ENCODE assay signal across 19 mouse cellular contexts in the genomic region with DNA sequence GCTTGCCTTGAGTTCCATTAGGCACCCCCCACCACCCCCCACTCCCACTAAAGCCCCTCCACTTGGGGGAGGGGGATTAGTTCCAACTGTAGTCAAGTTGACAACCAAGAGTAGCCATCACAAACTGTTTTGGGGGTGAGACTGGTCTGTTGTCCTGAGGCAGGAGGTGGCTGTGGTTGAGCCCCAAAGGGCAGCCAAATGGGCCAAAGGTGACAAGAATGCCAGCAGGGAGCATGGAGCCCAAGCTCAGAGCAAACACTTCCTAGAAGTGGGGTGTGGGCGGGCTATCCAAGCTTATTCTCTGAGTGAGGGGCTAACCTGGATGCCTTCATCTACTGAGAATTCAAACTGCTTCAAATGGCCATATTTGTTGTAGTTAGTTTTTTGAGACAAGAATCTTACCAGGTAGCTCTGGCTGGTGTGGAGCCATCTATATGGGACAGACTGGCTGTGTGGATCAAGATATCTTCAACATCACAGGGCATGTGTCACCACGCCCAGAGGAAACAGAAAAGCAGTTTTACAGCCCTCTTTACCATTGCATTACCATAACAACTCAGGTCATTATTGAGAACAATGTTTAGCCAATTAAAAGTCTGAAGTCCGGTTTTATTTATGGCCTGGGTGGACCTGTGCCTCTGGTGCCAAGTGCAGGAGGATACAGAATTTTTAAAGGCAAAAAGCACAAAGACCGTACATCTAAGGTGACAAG. TPM values are rescaled to one million over a fixed set of nuclear protein-coding genes. Genes with fewer than 3 reads are reported as not detected.
DNase-seq lines count a peak whose midpoint lies in the region; ATAC-seq and TF ChIP-seq lines count a peak whose summit lies in the region.
"Had no signal": no experiment of that assay in that cellular context is flagged by ENCODE, and none has a peak within 500 bp of the region (broad histone marks: within the 10 kb centered on the region; RNA-seq: fewer than 3 reads in every experiment).

No protein-coding gene starts in this region.

- peaks cover 11% of the 10 kb centered on the region for H3K4me1 ChIP-seq in liver, adult 2 months (ENCODE audit: control insufficient read depth, insufficient read depth, low read length)

- 34% methylated on average over 4 of the region's 4 CpGs for WGBS in liver, adult 2 months

- peak; percentile 70 for ATAC-seq in megakaryocyte progenitor cell, adult 5-6 weeks (replicated peaks; ENCODE audit: poor library complexity)
- ATAC-seq: forebrain, embryonic 16.5 days; Patski had no signal

- no peaks in the 10 kb centered on the region for H3K27me3 ChIP-seq in liver, adult 2 months (ENCODE audit: control insufficient read depth, insufficient read depth, low read length)
- H3K27me3 ChIP-seq: CH12.LX; heart, embryonic 15.5 days; limb, embryonic 13.5 days; Patski had no signal

- H3K79me2 ChIP-seq in liver, adult 2 months (ENCODE audit: control insufficient read depth, insufficient read depth, low read length): no peaks in the 10 kb centered on the region

- H3K36me3 ChIP-seq in liver, adult 2 months (ENCODE audit: control insufficient read depth, insufficient read depth, low read length): peaks cover 11% of the 10 kb centered on the region; the same call in 1 of the 2 replicates

- H3K27ac ChIP-seq in liver, adult 2 months (replicated peaks; ENCODE audit: insufficient read depth, low read depth, low read length): peak overlapping the region; percentile 41
- H3K27ac ChIP-seq: embryonic facial prominence, embryonic 10.5 days; gastrocnemius, adult 2 months; heart, adult 2 months; heart, embryonic 15.5 days; limb, embryonic 13.5 days had no signal

- H3K9ac ChIP-seq in liver, adult 2 months (ENCODE audit: low read depth, low read length): no peak overlapping the region
- H3K9ac ChIP-seq: heart, embryonic 15.5 days; limb, embryonic 13.5 days had no signal

- no peak overlapping the region for H3K4me3 ChIP-seq in liver, adult 2 months (ENCODE audit: insufficient read depth, low read depth, low read length)
- H3K4me3 ChIP-seq: embryonic facial prominence, embryonic 10.5 days; gastrocnemius, adult 2 months; heart, adult 2 months; heart, embryonic 15.5 days; limb, embryonic 13.5 days had no signal

- DNase-seq in heart, adult 11 months: peak; percentile 88
- no peak for DNase-seq in heart, adult 18-20 months
- peak; percentile 47 for DNase-seq in c-Kit-positive CD71-positive TER-119-negative erythroid progenitor cells, embryonic 14.5 days (ENCODE audit: low read depth)
- DNase-seq in liver, adult 2 months (ENCODE audit: extremely low read depth, low read depth, low spot score): peak; percentile 60
- DNase-seq in testis, postnatal 10 days (ENCODE audit: low spot score): no peak
- DNase-seq in right cerebral cortex, postnatal 36 days (ENCODE audit: low spot score in 2 of 2): no peak
- no peak for DNase-seq in thymus, postnatal 0 days (ENCODE audit: low spot score)
- DNase-seq: cerebellum, adult 18-20 months; gastrocnemius, adult 2 months; heart, adult 2 months; kidney, adult 18-20 months; lung, postnatal 10 days had no signal

- no peak for TF ChIP-seq POLR2A in liver, adult 2 months (IDR thresholded peaks at IDR 0.05; ENCODE audit: extremely low read depth, insufficient read depth, low read length)

- no peak for TF ChIP-seq CTCF in liver, adult 2 months (IDR thresholded peaks at IDR 0.05; ENCODE audit: low read depth, low read length)

RNA-seq across cellular contexts. Expression of a gene that starts 17.9 kb away (rescaled TPM):
- 100 to 1,000 TPM; 121 to 129 TPM for total RNA-seq in heart, adult 18-20 months (2021)
- total RNA-seq in liver, adult 2 months (2014; rRNA removed): 8.2 and 10.4 TPM in 2 replicates
- 7.3 TPM in 2 replicates for polyA plus RNA-seq in liver, adult 2 months (2012; rRNA removed)
- 17.4 and 20.3 TPM in 2 replicates for total RNA-seq in megakaryocyte progenitor cell, adult 5-6 weeks (2015)
- 14.1 and 16.0 TPM in 2 replicates for total RNA-seq in megakaryocyte progenitor cell, adult 5-6 weeks (2017)
- 38.1 and 41.6 TPM in 2 replicates for polyA plus RNA-seq in thymus, postnatal 0 days (2015; fragmentation: Nextera tagmentation; extraction: Ambion mirVana)

RNA-seq across cellular contexts. Expression of a gene that starts 32.9 kb away (rescaled TPM):
- 10 to 100 TPM; 42.4 to 46.6 TPM for total RNA-seq in heart, adult 18-20 months (2021)
- total RNA-seq in liver, adult 2 months (2014; rRNA removed): 3.0 and 3.4 TPM in 2 replicates
- 4.9 and 6.2 TPM in 2 replicates for polyA plus RNA-seq in liver, adult 2 months (2012; rRNA removed)
- 51.9 and 59.3 TPM in 2 replicates for total RNA-seq in megakaryocyte progenitor cell, adult 5-6 weeks (2015)
- 42.9 and 44.3 TPM in 2 replicates for total RNA-seq in megakaryocyte progenitor cell, adult 5-6 weeks (2017)
- polyA plus RNA-seq in thymus, postnatal 0 days (2015; fragmentation: Nextera tagmentation; extraction: Ambion mirVana): 33.9 and 38.5 TPM in 2 replicates

RNA-seq across cellular contexts. Expression of a gene that starts 54.1 kb away (rescaled TPM):
- 10 to 100 TPM; 35.1 to 40.1 TPM for total RNA-seq in heart, adult 18-20 months (2021)
- 8.9 and 11.3 TPM in 2 replicates for total RNA-seq in liver, adult 2 months (2014; rRNA removed)
- polyA plus RNA-seq in liver, adult 2 months (2012; rRNA removed): 1.9 and 2.2 TPM in 2 replicates
- 2.3 and 3.9 TPM in 2 replicates for total RNA-seq in megakaryocyte progenitor cell, adult 5-6 weeks (2015)
- total RNA-seq in megakaryocyte progenitor cell, adult 5-6 weeks (2017): 4.1 and 5.7 TPM in 2 replicates
- 2.3 and 3.3 TPM in 2 replicates for polyA plus RNA-seq in thymus, postnatal 0 days (2015; fragmentation: Nextera tagmentation; extraction: Ambion mirVana)

Comparison
In these comparisons a context has a peak if more than half of its experiments do, and no peak if none do; other contexts are left out.
1. DNase-seq: peak in heart, adult 11 months (single experiment), c-Kit-positive CD71-positive TER-119-negative erythroid progenitor cells, embryonic 14.5 days (single experiment) and liver, adult 2 months (single experiment); none in heart, adult 18-20 months (0 of 2), testis, postnatal 10 days (single experiment), right cerebral cortex, postnatal 36 days (0 of 2) and thymus, postnatal 0 days (single experiment).
2. RNA of a gene that starts 17.9 kb away (total RNA-seq): 121 to 129 TPM in heart, adult 18-20 months; 14.1 to 20.3 TPM in megakaryocyte progenitor cell, adult 5-6 weeks and 8.2 to 10.4 TPM in liver, adult 2 months; every median in the first group is over 4 times any median in the second.